25 mouse cellular contexts compared by ENCODE assay signal in genomic region chr6:108225027-108225426, GRCm38 (mm10). TPM values are rescaled to one million over a fixed set of nuclear protein-coding genes. Genes with fewer than 3 reads are reported as not detected.
DNase-seq lines count a peak whose midpoint lies in the region; ATAC-seq and TF ChIP-seq lines count a peak whose summit lies in the region.
"Had no signal": no experiment of that assay in that cellular context is flagged by ENCODE, and none has a peak within 500 bp of the region (broad histone marks: within the 10 kb centered on the region; RNA-seq: fewer than 3 reads in every experiment).

No protein-coding gene starts in this region.

- H3K27ac ChIP-seq in kidney, adult 2 months (ENCODE audit: insufficient read depth, low read depth, low read length): 0 out of 2 replicates have a peak overlapping the region, but pooled peaks have one; percentile 9
- H3K27ac ChIP-seq in midbrain, embryonic 13.5 days: no peak overlapping the region
- H3K27ac ChIP-seq: embryonic facial prominence, embryonic 12.5 days; embryonic facial prominence, embryonic 15.5 days; hindbrain, embryonic 12.5 days; hindbrain, embryonic 15.5 days had no signal

- H3K4me1 ChIP-seq in kidney, adult 2 months (ENCODE audit: control insufficient read depth, insufficient read depth, low read length): peaks cover 46% of the 10 kb centered on the region
- peaks cover 5% of the 10 kb centered on the region; the same call in 1 of the 2 replicates for H3K4me1 ChIP-seq in lung, adult 2 months (ENCODE audit: control insufficient read depth, insufficient read depth, low read length)
- H3K4me1 ChIP-seq in midbrain, embryonic 13.5 days (replicated peaks): no peaks in the 10 kb centered on the region
- H3K4me1 ChIP-seq: hindbrain, embryonic 12.5 days; hindbrain, embryonic 15.5 days had no signal

- no peak for TF ChIP-seq CTCF in kidney, adult 2 months (conservative IDR thresholded peaks at IDR 0.05; ENCODE audit: insufficient read depth, insufficient read length, low read depth, low read length)
- no peak for TF ChIP-seq CTCF in lung, adult 2 months (IDR thresholded peaks at IDR 0.05; ENCODE audit: insufficient read depth, low read length)

- H3K9me3 ChIP-seq in midbrain, embryonic 13.5 days: no peaks in the 10 kb centered on the region
- H3K9me3 ChIP-seq: embryonic facial prominence, embryonic 12.5 days; embryonic facial prominence, embryonic 15.5 days; G1E; hindbrain, embryonic 12.5 days; hindbrain, embryonic 15.5 days had no signal

- no peak for TF ChIP-seq POLR2A in kidney, adult 2 months (IDR thresholded peaks at IDR 0.05; ENCODE audit: low read depth, low read length)
- no peak for TF ChIP-seq POLR2A in lung, adult 2 months (IDR thresholded peaks at IDR 0.05; ENCODE audit: borderline replicate concordance, extremely low read depth, low read depth, low read length)

- H3K9ac ChIP-seq in midbrain, embryonic 13.5 days (replicated peaks): no peak overlapping the region
- H3K9ac ChIP-seq: embryonic facial prominence, embryonic 12.5 days; embryonic facial prominence, embryonic 15.5 days; forebrain, postnatal 0 days; hindbrain, embryonic 12.5 days; hindbrain, embryonic 15.5 days had no signal

- H3K36me3 ChIP-seq in kidney, adult 2 months (ENCODE audit: control insufficient read depth, insufficient read depth, low read length): no peaks in the 10 kb centered on the region; the same call in 1 of the 2 replicates
- no peaks in the 10 kb centered on the region for H3K36me3 ChIP-seq in midbrain, embryonic 13.5 days
- H3K36me3 ChIP-seq: embryonic facial prominence, embryonic 12.5 days; embryonic facial prominence, embryonic 15.5 days; hindbrain, embryonic 12.5 days; hindbrain, embryonic 15.5 days had no signal

- no peak for ATAC-seq in midbrain, embryonic 13.5 days
- ATAC-seq: forebrain, embryonic 14.5 days; forebrain, postnatal 0 days; Patski had no signal

- no peak overlapping the region for H3K4me2 ChIP-seq in midbrain, embryonic 13.5 days (replicated peaks)
- H3K4me2 ChIP-seq: embryonic facial prominence, embryonic 12.5 days; embryonic facial prominence, embryonic 15.5 days; heart, embryonic 11.5 days; hindbrain, embryonic 12.5 days; hindbrain, embryonic 15.5 days had no signal

- WGBS in kidney, adult 2 months: 56% methylated on average over 2 of the region's 2 CpGs
- WGBS in lung, adult 2 months: 73% methylated on average over 2 of the region's 2 CpGs
- WGBS in midbrain, embryonic 13.5 days: 97% methylated on average over 2 of the region's 2 CpGs

- H3K4me3 ChIP-seq in kidney, adult 2 months (ENCODE audit: insufficient read depth, low read depth, low read length): no peak overlapping the region
- H3K4me3 ChIP-seq in lung, adult 2 months (replicated peaks; ENCODE audit: extremely low read depth, low read depth, low read length): no peak overlapping the region
- no peak overlapping the region for H3K4me3 ChIP-seq in midbrain, embryonic 13.5 days (replicated peaks)
- H3K4me3 ChIP-seq: embryonic facial prominence, embryonic 12.5 days; embryonic facial prominence, embryonic 15.5 days; hindbrain, embryonic 12.5 days; hindbrain, embryonic 15.5 days had no signal

- no peaks in the 10 kb centered on the region for H3K27me3 ChIP-seq in kidney, adult 2 months (replicated peaks; ENCODE audit: control insufficient read depth, insufficient read depth, low read length)
- H3K27me3 ChIP-seq in midbrain, embryonic 13.5 days: no peaks in the 10 kb centered on the region
- H3K27me3 ChIP-seq: CH12.LX; embryonic facial prominence, embryonic 12.5 days; embryonic facial prominence, embryonic 15.5 days; hindbrain, embryonic 12.5 days; hindbrain, embryonic 15.5 days; Patski had no signal

- DNase-seq in heart, adult 11 months: peak; percentile 87
- DNase-seq in heart, adult 9 months (ENCODE audit: low spot score in 2 of 2): no peak
- DNase-seq in kidney, adult 2 months: no peak
- DNase-seq in kidney, postnatal 10 days: no peak
- peak; percentile 2 for DNase-seq in lung, adult 2 months
- DNase-seq in lung, postnatal 10 days: no peak
- DNase-seq: adrenal gland, postnatal 10 days; adrenal gland, postnatal 36 days; B cell, adult 2 months; cerebellum, adult 11 months; cerebellum, adult 2 months; cerebellum, adult 9-11 months; cerebellum, postnatal 25 days; forebrain, postnatal 0 days; gastrocnemius, postnatal 36 days had no signal

RNA-seq across cellular contexts. Expression of gene Itpr1, which starts 12.1 kb away (rescaled TPM):
- polyA plus RNA-seq in kidney, adult 2 months (2012; rRNA removed): 68.2 and 74.5 TPM in 2 replicates
- 22.6 and 37.7 TPM in 2 replicates for polyA plus RNA-seq in lung, adult 2 months (2012; rRNA removed)
- 2.9 and 4.8 TPM in 2 replicates for polyA plus RNA-seq in midbrain, embryonic 13.5 days (2015; fragmentation: Nextera tagmentation; extraction: Ambion mirVana)

RNA-seq across cellular contexts. Expression of gene Sumf1, which starts 39.6 kb away (rescaled TPM):
- 37.6 and 46.0 TPM in 2 replicates for polyA plus RNA-seq in kidney, adult 2 months (2012; rRNA removed)
- 41.0 and 41.7 TPM in 2 replicates for polyA plus RNA-seq in lung, adult 2 months (2012; rRNA removed)
- 9.5 and 10.5 TPM in 2 replicates for polyA plus RNA-seq in midbrain, embryonic 13.5 days (2015; fragmentation: Nextera tagmentation; extraction: Ambion mirVana)

Comparison
In these comparisons a context has a peak if more than half of its experiments do, and no peak if none do; other contexts are left out.
1. DNase-seq: peak in heart, adult 11 months (single experiment) and lung, adult 2 months (single experiment); none in heart, adult 9 months (0 of 2), kidney, adult 2 months (single experiment), kidney, postnatal 10 days (single experiment) and lung, postnatal 10 days (single experiment).